Mouse (Mus musculus): ENCODE results near the gene Thsd4.

GRCm38 (mm10) chr9:60501504-60502179, 20.2 kb downstream of the Thsd4 start:
- TF ChIP-seq CTCF (IDR thresholded peaks at IDR 0.05; ENCODE audit: low read depth, low read length) (no peak), EP300 (IDR thresholded peaks at IDR 0.05; ENCODE audit: insufficient read depth, low read depth, low read length) (no peak), POLR2A (IDR thresholded peaks at IDR 0.05; ENCODE audit: insufficient read depth, low read length) (no peak)
